Mouse (Mus musculus): ENCODE measurements around the gene Pold1.

GRCm38 (mm10) chr7:44589946-44590345 is 41.3 kb upstream of the Pold1 start:
- TF ChIP-seq CTCF (IDR thresholded peaks at IDR 0.05; ENCODE audit: borderline replicate concordance, extremely low read depth, insufficient read depth, insufficient read length) (no peak), POLR2A (IDR thresholded peaks at IDR 0.05; ENCODE audit: borderline replicate concordance, extremely low read depth, insufficient read depth, insufficient read length, poor library complexity, severe bottlenecking) (no peak)
